Mouse (Mus musculus) mature B cell (primary cell): ENCODE data around the gene Slc3a1.

Experiments
- in situ Hi-C: fragments of 300-500 bp; cut with MboI; formaldehyde crosslinking; loops from 2 replicates; pipeline ENCODE4 v1.14.3; 2019

The Slc3a1 gene

GRCm38 (mm10) chr17:85028093-85028739 lies at the start of gene Slc3a1:
Slc3a1 (plus strand) TSS chr17:85028376.
- in situ Hi-C loops = no loop called here

- in situ Hi-C loops = no loop called here
These were observed 46.5 kb upstream of the Slc3a1 start for GRCm38 (mm10) chr17:84981721-84982120.

GRCm38 (mm10) chr17:84982735-84983134 lies 45.4 kb upstream of the Slc3a1 start:
- in situ Hi-C loops = no loop called here

- in situ Hi-C loops = no loop called here
These were observed 41.8 kb upstream of the Slc3a1 start for GRCm38 (mm10) chr17:84986368-84986767.

GRCm38 (mm10) chr17:84987834-84988410 lies 40.3 kb upstream of the Slc3a1 start:
- in situ Hi-C loops = no loop called here

GRCm38 (mm10) chr17:84988514-84988913 lies 39.7 kb upstream of the Slc3a1 start:
- in situ Hi-C loops = no loop called here

- in situ Hi-C loops = no loop called here
These were observed 32.3 kb upstream of the Slc3a1 start for GRCm38 (mm10) chr17:84995844-84996243.

- in situ Hi-C loops = no loop called here
These were observed 30.5 kb upstream of the Slc3a1 start for GRCm38 (mm10) chr17:84997639-84998038.

GRCm38 (mm10) chr17:84999636-85000035 lies 28.5 kb upstream of the Slc3a1 start:
- in situ Hi-C loops = no loop called here

GRCm38 (mm10) chr17:85013485-85013884 lies 14.7 kb upstream of the Slc3a1 start:
- in situ Hi-C loops = no loop called here

- in situ Hi-C loops = no loop called here
These were observed 13.5 kb upstream of the Slc3a1 start for GRCm38 (mm10) chr17:85014632-85015031.

GRCm38 (mm10) chr17:85018344-85018743 lies 9.8 kb upstream of the Slc3a1 start:
- in situ Hi-C loops = no loop called here

- in situ Hi-C loops = no loop called here
These were observed 9.4 kb upstream of the Slc3a1 start for GRCm38 (mm10) chr17:85018794-85019193.

GRCm38 (mm10) chr17:85020343-85020742 lies 7.8 kb upstream of the Slc3a1 start:
- in situ Hi-C loops = no loop called here

- in situ Hi-C loops = no loop called here
These were observed 4.7 kb upstream of the Slc3a1 start for GRCm38 (mm10) chr17:85023247-85024167.

- in situ Hi-C loops = no loop called here
These were observed 3.9 kb upstream of the Slc3a1 start for GRCm38 (mm10) chr17:85024237-85024636.

- in situ Hi-C loops = no loop called here
These were observed 3.0 kb upstream of the Slc3a1 start for GRCm38 (mm10) chr17:85025151-85025550.

- in situ Hi-C loops = no loop called here
These were observed 1.7 kb upstream of the Slc3a1 start for GRCm38 (mm10) chr17:85026436-85026835.

- in situ Hi-C loops = no loop called here
These were observed 929 bp upstream of the Slc3a1 start for GRCm38 (mm10) chr17:85027247-85027646.

GRCm38 (mm10) chr17:85028797-85029196 lies 621 bp downstream of the Slc3a1 start:
- in situ Hi-C loops = no loop called here

- in situ Hi-C loops = no loop called here
These were observed 2.5 kb downstream of the Slc3a1 start for GRCm38 (mm10) chr17:85030651-85031050.

GRCm38 (mm10) chr17:85033087-85033486 lies 4.9 kb downstream of the Slc3a1 start:
- in situ Hi-C loops = no loop called here

GRCm38 (mm10) chr17:85034068-85034467 lies 5.9 kb downstream of the Slc3a1 start:
- in situ Hi-C loops = no loop called here
